Mouse (Mus musculus): ENCODE measurements around the gene Rab24. TPM values are rescaled to one million over a fixed set of nuclear protein-coding genes. Genes with fewer than 3 reads are reported as not detected.

Rab24 gene
- polyA plus RNA-seq, 1 experiment from 2014 or later, result 79.6 TPM

- Histone ChIP-seq H3K4me2 (no peak overlapping the region), H3K9ac (ENCODE audit: low read depth, low read length) (no peak overlapping the region), H3K9me3 (ENCODE audit: control insufficient read depth, low read length) (no peaks in the 10 kb centered on the region), H3K4me3 (ENCODE audit: low read depth, low read length) (no peak overlapping the region), H3K27me3 (replicated peaks; ENCODE audit: control insufficient read depth, insufficient read depth, low read length) (no peaks in the 10 kb centered on the region), H3K36me3 (ENCODE audit: control insufficient read depth, insufficient read depth, low read length) (peaks cover 46% of the 10 kb centered on the region), H3K4me1 (replicated peaks; ENCODE audit: control insufficient read depth, insufficient read depth, low read length) (no peaks in the 10 kb centered on the region), H3K27ac (ENCODE audit: low read depth, low read length) (no peak overlapping the region)
- WGBS, result 84% methylated on average over 3 of the region's 3 CpGs
- no peak for DNase-seq (ENCODE audit: low spot score)
- no peak for ATAC-seq (replicated peaks; ENCODE audit: low FRiP score)
Measured at GRCm38 (mm10) chr13:55288854-55289253, 32.9 kb downstream of the Rab24 start.

GRCm38 (mm10) chr13:55277646-55278045 lies 44.1 kb downstream of the Rab24 start:
- no peaks in the 10 kb centered on the region for H3K4me1 ChIP-seq (replicated peaks; ENCODE audit: control insufficient read depth, insufficient read depth, low read length)
- H3K9me3 ChIP-seq (ENCODE audit: control insufficient read depth, low read length), result no peaks in the 10 kb centered on the region
- no peaks in the 10 kb centered on the region for H3K27me3 ChIP-seq (replicated peaks; ENCODE audit: control insufficient read depth, insufficient read depth, low read length)
- H3K4me3 ChIP-seq (ENCODE audit: low read depth, low read length), result no peak overlapping the region
- no peak for DNase-seq (ENCODE audit: low spot score)
- H3K36me3 ChIP-seq (ENCODE audit: control insufficient read depth, insufficient read depth, low read length), result peaks cover 21% of the 10 kb centered on the region
- H3K4me2 ChIP-seq, result no peak overlapping the region
- H3K9ac ChIP-seq (ENCODE audit: low read depth, low read length), result no peak overlapping the region
- no peak for ATAC-seq (replicated peaks; ENCODE audit: low FRiP score)
- H3K27ac ChIP-seq (ENCODE audit: low read depth, low read length), result no peak overlapping the region
- WGBS, result 84% methylated on average over 5 of the region's 5 CpGs

GRCm38 (mm10) chr13:55277203-55277602 lies 44.5 kb downstream of the Rab24 start:
- Histone ChIP-seq H3K9me3 (ENCODE audit: control insufficient read depth, low read length) (no peaks in the 10 kb centered on the region), H3K27me3 (replicated peaks; ENCODE audit: control insufficient read depth, insufficient read depth, low read length) (no peaks in the 10 kb centered on the region), H3K4me1 (replicated peaks; ENCODE audit: control insufficient read depth, insufficient read depth, low read length) (no peaks in the 10 kb centered on the region), H3K4me2 (no peak overlapping the region), H3K9ac (ENCODE audit: low read depth, low read length) (no peak overlapping the region), H3K4me3 (ENCODE audit: low read depth, low read length) (no peak overlapping the region), H3K36me3 (ENCODE audit: control insufficient read depth, insufficient read depth, low read length) (peaks cover 23% of the 10 kb centered on the region), H3K27ac (ENCODE audit: low read depth, low read length) (no peak overlapping the region)
- DNase-seq (ENCODE audit: low spot score), result no peak
- no peak for ATAC-seq (replicated peaks; ENCODE audit: low FRiP score)
- WGBS, result 83% methylated on average over 5 of the region's 5 CpGs

Other genes with a start within 250 kb of the Rab24 start
- 29.1 and 30.4 TPM in 2 replicates for gene Uimc1, start 221.6 kb downstream of the Rab24 start, polyA plus RNA-seq (2014; fragmentation: Nextera tagmentation; extraction: Ambion mirVana)
- 18.9 and 19.5 TPM in 2 replicates for gene Zfp346, start 216.6 kb downstream of the Rab24 start, polyA plus RNA-seq (2014; fragmentation: Nextera tagmentation; extraction: Ambion mirVana)
- gene Gm17617, start 188.4 kb downstream of the Rab24 start, polyA plus RNA-seq (2014; fragmentation: Nextera tagmentation; extraction: Ambion mirVana), result not detected in 2 replicates
- 6.8 and 8.0 TPM in 2 replicates for gene Fgfr4, start 169.3 kb downstream of the Rab24 start, polyA plus RNA-seq (2014; fragmentation: Nextera tagmentation; extraction: Ambion mirVana)
- 35.5 and 41.3 TPM in 2 replicates for gene Nsd1, start 112.2 kb downstream of the Rab24 start, polyA plus RNA-seq (2014; fragmentation: Nextera tagmentation; extraction: Ambion mirVana)
- gene Prelid1, start 1.4 kb downstream of the Rab24 start, polyA plus RNA-seq (2014; fragmentation: Nextera tagmentation; extraction: Ambion mirVana), result 493 and 494 TPM in 2 replicates
- gene Mxd3, start 7.9 kb upstream of the Rab24 start, polyA plus RNA-seq (2014; fragmentation: Nextera tagmentation; extraction: Ambion mirVana), result 15.6 and 16.4 TPM in 2 replicates
- gene Lman2, start 40.8 kb upstream of the Rab24 start, polyA plus RNA-seq (2014; fragmentation: Nextera tagmentation; extraction: Ambion mirVana), result 120 and 121 TPM in 2 replicates
- gene Rgs14, start 47.8 kb upstream of the Rab24 start, polyA plus RNA-seq (2014; fragmentation: Nextera tagmentation; extraction: Ambion mirVana), result 1.2 and 1.9 TPM in 2 replicates
- not detected in 2 replicates for gene Slc34a1, start 76.2 kb upstream of the Rab24 start, polyA plus RNA-seq (2014; fragmentation: Nextera tagmentation; extraction: Ambion mirVana)
- not detected in 2 replicates for gene Pfn3, start 93.3 kb upstream of the Rab24 start, polyA plus RNA-seq (2014; fragmentation: Nextera tagmentation; extraction: Ambion mirVana)
- gene F12, start 104.8 kb upstream of the Rab24 start, polyA plus RNA-seq (2014; fragmentation: Nextera tagmentation; extraction: Ambion mirVana), result 62.3 and 63.4 TPM in 2 replicates
- 45.8 and 49.0 TPM in 2 replicates for gene Grk6, start 123.1 kb upstream of the Rab24 start, polyA plus RNA-seq (2014; fragmentation: Nextera tagmentation; extraction: Ambion mirVana)
- 0.29 and 0.35 TPM in 2 replicates for gene Prr7, start 142.3 kb upstream of the Rab24 start, polyA plus RNA-seq (2014; fragmentation: Nextera tagmentation; extraction: Ambion mirVana)
- 64.9 and 69.0 TPM in 2 replicates for gene Dbn1, start 166.2 kb upstream of the Rab24 start, polyA plus RNA-seq (2014; fragmentation: Nextera tagmentation; extraction: Ambion mirVana)
- gene Pdlim7, start 191.7 kb upstream of the Rab24 start, polyA plus RNA-seq (2014; fragmentation: Nextera tagmentation; extraction: Ambion mirVana), result 86.4 and 94.6 TPM in 2 replicates
- gene Dok3, start 207.3 kb upstream of the Rab24 start, polyA plus RNA-seq (2014; fragmentation: Nextera tagmentation; extraction: Ambion mirVana), result 4.3 and 6.0 TPM in 2 replicates
- gene Ddx41, start 214.7 kb upstream of the Rab24 start, polyA plus RNA-seq (2014; fragmentation: Nextera tagmentation; extraction: Ambion mirVana), result 62.9 and 64.6 TPM in 2 replicates
- gene Fam193b, start 249.2 kb upstream of the Rab24 start, polyA plus RNA-seq (2014; fragmentation: Nextera tagmentation; extraction: Ambion mirVana), result 18.7 and 25.3 TPM in 2 replicates

All from liver, embryonic 11.5 days (tissue).